Mouse (Mus musculus) bone marrow, adult 2 months (tissue): Measurements from ENCODE around the gene Fgf14. TPM values are rescaled to one million over a fixed set of nuclear protein-coding genes. Genes with fewer than 3 reads are reported as not detected.
"Not testable (repeated sequence)": the region's sequence is repeated elsewhere in the genome, so short reads cannot be mapped to it uniquely, and the experiment has no call there.

Experiments
- H3K27ac ChIP-seq: fragments of 200-500 bp; 2 replicates; pipeline ENCODE4 v1.5.1; 2012; ENCODE audit warnings: low read depth, mild to moderate bottlenecking, control low read depth, inconsistent platforms, low read length; ENCODE audit not compliant: control insufficient read depth, poor library complexity, insufficient read depth
- H3K4me1 ChIP-seq: fragments of 200-500 bp; 2 replicates; pipeline ENCODE4 v1.6.1; 2011; ENCODE audit warnings: low read length; ENCODE audit not compliant: control insufficient read depth, insufficient read depth
- H3K4me3 ChIP-seq: fragments of 200-500 bp; replicated peaks from 2 replicates; pipeline ENCODE3; 2011; ENCODE audit warnings: mild to moderate bottlenecking, low read depth, low read length, control low read depth; ENCODE audit not compliant: control insufficient read depth
- CTCF ChIP-seq: fragments of 200-500 bp; IDR thresholded peaks from 2 replicates; pipeline ENCODE4 v1.5.1; 2011; ENCODE audit warnings: low read length, control low read depth; ENCODE audit not compliant: control insufficient read depth, insufficient read depth
- POLR2A ChIP-seq: fragments of 200-500 bp; IDR thresholded peaks from 2 replicates; pipeline ENCODE4 v1.6.1; 2011; ENCODE audit warnings: low read depth, mild to moderate bottlenecking, control low read depth, low read length, borderline replicate concordance; ENCODE audit not compliant: control insufficient read depth
- WGBS: fragments of 180-500 bp; shearing (Covaris S2); methylation state at CpG from one replicate; pipeline ENCODE4 v1.1.7; 2018; 5-methylcytosine and 5-hydroxymethylcytosine counted together
- polyA plus RNA-seq: library from polyadenylated mRNA; stranded (reverse); fragments of >200 nt; gene quantifications from 2 replicates; pipeline ENCODE4 v1.2.4, GENCODE M21; 2011; ENCODE audit warnings: low replicate concordance; ENCODE audit not compliant: missing spikeins, insufficient read depth, insufficient read length

Fgf14 gene
- polyA plus RNA-seq, 1 experiment: not detected

GRCm38 (mm10) chr14:124444831-124445230 is 232.1 kb downstream of the Fgf14 start:
- no peaks in the 10 kb centered on the region for H3K4me1 ChIP-seq
- no peak for TF ChIP-seq CTCF
- TF ChIP-seq POLR2A: no peak
- no peak overlapping the region for H3K4me3 ChIP-seq
- no peak overlapping the region for H3K27ac ChIP-seq

GRCm38 (mm10) chr14:124439298-124439697 is 237.6 kb downstream of the Fgf14 start:
- not testable (repeated sequence) for H3K4me1 ChIP-seq, H3K4me3 ChIP-seq, H3K27ac ChIP-seq
- WGBS: 19% methylated on average over 3 of the region's 3 CpGs

GRCm38 (mm10) chr14:124411890-124412289 is 265.0 kb downstream of the Fgf14 start:
- no peak overlapping the region for H3K4me3 ChIP-seq
- 68% methylated on average over 2 of the region's 2 CpGs for WGBS
- TF ChIP-seq CTCF (no peak), POLR2A (no peak)
- H3K27ac ChIP-seq: no peak overlapping the region
- H3K4me1 ChIP-seq: no peaks in the 10 kb centered on the region

DNA sequence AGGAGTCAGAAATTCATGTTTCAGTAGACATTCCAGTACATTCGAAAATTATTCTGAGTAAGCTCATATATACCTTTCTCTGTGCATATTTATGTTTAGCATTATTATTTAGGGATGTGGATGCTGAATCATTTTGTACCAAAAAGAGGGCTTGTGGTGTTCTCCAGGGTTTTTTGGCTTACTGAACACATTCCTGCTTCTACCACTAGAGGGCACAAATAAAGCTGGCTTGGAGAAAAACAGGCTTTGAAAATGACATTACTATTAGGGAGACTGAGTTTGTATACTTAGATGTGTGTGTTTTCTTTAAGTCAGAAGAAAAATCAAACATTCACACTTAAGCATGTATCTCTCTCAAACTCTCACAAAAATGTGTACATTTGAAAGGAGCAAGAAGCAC is 266.0 kb downstream of the Fgf14 start:
- no peak overlapping the region for H3K27ac ChIP-seq
- no peak overlapping the region for H3K4me3 ChIP-seq
- TF ChIP-seq CTCF (no peak), POLR2A (no peak)
- WGBS: 3% methylated on average over 1 of the region's 1 CpGs
- no peaks in the 10 kb centered on the region for H3K4me1 ChIP-seq

DNA sequence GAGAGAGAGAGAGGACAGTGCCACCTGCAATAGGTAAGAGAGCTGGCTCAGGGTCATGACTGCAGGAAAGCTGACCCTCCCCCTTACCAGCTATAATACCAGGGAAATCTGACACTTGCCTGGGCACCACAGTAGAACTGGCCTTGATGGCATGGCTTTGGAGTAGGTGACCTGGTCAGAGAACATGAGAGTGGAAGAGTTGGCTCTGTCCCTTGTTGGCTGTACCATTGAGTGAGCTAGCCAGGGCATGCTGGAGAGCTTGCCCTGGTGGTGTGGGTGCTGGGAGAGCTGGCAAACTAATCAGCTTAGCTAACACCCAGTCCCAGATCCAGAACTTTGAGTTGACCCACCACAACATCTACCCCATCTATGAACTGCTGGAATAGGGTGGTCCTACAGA is 348.5 kb downstream of the Fgf14 start:
- TF ChIP-seq POLR2A (no peak), CTCF (no peak)
- no peak overlapping the region for H3K4me3 ChIP-seq
- H3K27ac ChIP-seq: no peak overlapping the region
- no peaks in the 10 kb centered on the region for H3K4me1 ChIP-seq

- no peaks in the 10 kb centered on the region for H3K4me1 ChIP-seq
- TF ChIP-seq POLR2A: no peak
- TF ChIP-seq CTCF: no peak
- 24% methylated on average over 1 of the region's 1 CpGs for WGBS
Measured at GRCm38 (mm10) chr14:124319017-124319718, 357.8 kb downstream of the Fgf14 start.

DNA sequence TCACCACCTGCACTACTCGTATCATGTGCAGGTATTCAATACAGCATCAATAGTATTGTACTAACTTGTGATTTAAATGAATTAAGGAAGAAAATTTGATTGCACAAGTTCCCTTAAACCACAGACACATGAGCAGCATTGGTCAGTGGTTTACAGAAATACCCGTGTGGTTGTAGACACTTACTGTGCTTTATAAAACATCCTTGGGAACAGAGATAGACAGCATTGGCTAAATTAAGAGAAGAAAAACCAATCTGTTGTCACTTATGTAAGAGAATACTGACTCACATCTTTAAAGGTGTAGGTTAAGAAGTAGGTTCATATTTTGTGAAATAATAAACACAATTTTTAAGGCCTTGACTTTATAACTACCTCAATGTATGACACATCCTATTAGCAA is 361.4 kb downstream of the Fgf14 start:
- TF ChIP-seq CTCF: no peak
- TF ChIP-seq POLR2A: no peak
- 55% methylated on average over 2 of the region's 2 CpGs for WGBS
- Histone ChIP-seq H3K4me3 (no peak overlapping the region), H3K4me1 (no peaks in the 10 kb centered on the region), H3K27ac (no peak overlapping the region)

More at GRCm38 (mm10) chr14:124319017-124319718, 357.8 kb downstream of the Fgf14 start:
- Histone ChIP-seq H3K4me3 (no peak overlapping the region), H3K27ac (no peak overlapping the region)

GRCm38 (mm10) chr14:124287027-124287426 is 389.9 kb downstream of the Fgf14 start:
- H3K4me1 ChIP-seq: no peaks in the 10 kb centered on the region
- TF ChIP-seq CTCF: no peak
- TF ChIP-seq POLR2A: no peak
- H3K27ac ChIP-seq: no peak overlapping the region
- H3K4me3 ChIP-seq: no peak overlapping the region

- H3K4me1 ChIP-seq: no peaks in the 10 kb centered on the region
- no peak for TF ChIP-seq CTCF
- no peak for TF ChIP-seq POLR2A
- no peak overlapping the region for H3K4me3 ChIP-seq
- no peak overlapping the region for H3K27ac ChIP-seq
Measured at GRCm38 (mm10) chr14:124278384-124278944, 398.5 kb downstream of the Fgf14 start.
